Mouse (Mus musculus) embryonic facial prominence, embryonic 14.5 days (tissue): ENCODE data around the gene Noa1. TPM values are rescaled to one million over a fixed set of nuclear protein-coding genes. Genes with fewer than 3 reads are reported as not detected.

Experiments
- ATAC-seq: fragments of 200-750 bp; cut with Nextera tagmentation; 2 replicates; pipeline ENCODE4 v1.8.0; 2017; ENCODE audit warnings: low read depth, moderate number of reproducible peaks, moderate TSS enrichment
- DNase-seq: peaks from one replicate; pipeline ENCODE4 v3.0.0-alpha.2; 2015; ENCODE audit warnings: low spot score
- H3K27ac ChIP-seq: fragments of 300-500 bp; sonication (generic); replicated peaks from 2 replicates; pipeline ENCODE4 v1.5.1; 2014; ENCODE audit warnings: low read depth, mild to moderate bottlenecking, low read length, moderate library complexity
- H3K27me3 ChIP-seq: fragments of 300-500 bp; sonication (generic); replicated peaks from 2 replicates; pipeline ENCODE4 v1.6.1; 2014; ENCODE audit warnings: low read length; ENCODE audit not compliant: control insufficient read depth, insufficient read depth
- H3K36me3 ChIP-seq: fragments of 300-500 bp; sonication (generic); 2 replicates; pipeline ENCODE4 v1.6.1; 2014; ENCODE audit warnings: low read length, mixed read lengths; ENCODE audit not compliant: control insufficient read depth, insufficient read depth
- H3K4me1 ChIP-seq: fragments of 300-500 bp; sonication (generic); 2 replicates; pipeline ENCODE4 v1.6.1; 2014; ENCODE audit warnings: antibody characterized with exemption, low read length; ENCODE audit not compliant: control insufficient read depth, insufficient read depth
- H3K4me2 ChIP-seq: fragments of 300-500 bp; sonication (generic); 2 replicates; pipeline ENCODE4 v1.6.1; 2014; ENCODE audit warnings: low read depth, mild to moderate bottlenecking, low read length, moderate library complexity, mixed read lengths
- H3K4me3 ChIP-seq: fragments of 300-500 bp; sonication (generic); 2 replicates; pipeline ENCODE4 v1.5.1; 2014; ENCODE audit warnings: low read depth, mild to moderate bottlenecking, low read length
- H3K9ac ChIP-seq: fragments of 300-500 bp; sonication (generic); 2 replicates; pipeline ENCODE4 v1.6.1; 2014; ENCODE audit warnings: low read depth, mild to moderate bottlenecking, low read length, moderate library complexity, mixed read lengths
- H3K9me3 ChIP-seq: fragments of 300-500 bp; sonication (generic); 2 replicates; pipeline ENCODE4 v1.6.1; 2016; ENCODE audit warnings: low read length; ENCODE audit not compliant: control insufficient read depth
- WGBS: fragments of 180-500 bp; shearing (Covaris S2); extraction: QIAGEN DNeasy Blood & Tissue Kit; methylation state at CpG from one replicate; pipeline ENCODE4 v1.1.7; 2014; 5-methylcytosine and 5-hydroxymethylcytosine counted together
- polyA plus RNA-seq: library from polyadenylated mRNA; unstranded; fragments of >200 nt; fragmentation: Nextera tagmentation; extraction: Ambion mirVana; gene quantifications from 2 replicates; pipeline ENCODE4 v1.2.1, GENCODE M21; 2014

The Noa1 gene
- polyA plus RNA-seq, 1 experiment from 2014 or later = 25.6 TPM

GRCm38 (mm10) chr5:77301296-77301903, 8.5 kb downstream of the Noa1 start:
- Histone ChIP-seq H3K9ac (no peak overlapping the region), H3K27me3 (no peaks in the 10 kb centered on the region), H3K36me3 (peaks cover 65% of the 10 kb centered on the region), H3K4me2 (no peak overlapping the region), H3K27ac (no peak overlapping the region), H3K4me1 (no peaks in the 10 kb centered on the region), H3K9me3 (no peaks in the 10 kb centered on the region), H3K4me3 (no peak overlapping the region)
- peak; percentile 16 for DNase-seq
- 70% methylated on average over 6 of the region's 6 CpGs for WGBS
- peak; percentile 47; the same call in 1 of the 2 replicates for ATAC-seq

- Histone ChIP-seq H3K9me3 (no peaks in the 10 kb centered on the region), H3K27me3 (no peaks in the 10 kb centered on the region), H3K9ac (no peak overlapping the region), H3K27ac (no peak overlapping the region), H3K4me2 (no peak overlapping the region), H3K4me1 (no peaks in the 10 kb centered on the region), H3K4me3 (no peak overlapping the region), H3K36me3 (peaks cover 61% of the 10 kb centered on the region)
- ATAC-seq (no peak), DNase-seq (no peak)
- 90% methylated on average over 2 of the region's 2 CpGs for WGBS
Measured at GRCm38 (mm10) chr5:77299486-77299885, 10.4 kb downstream of the Noa1 start.

- no peaks in the 10 kb centered on the region for H3K4me1 ChIP-seq
- peaks cover 84% of the 10 kb centered on the region for H3K36me3 ChIP-seq
- H3K4me3 ChIP-seq = no peak overlapping the region
- H3K4me2 ChIP-seq = no peak overlapping the region
- no peak for DNase-seq
- WGBS = 91% methylated on average over 7 of the region's 7 CpGs
- no peak for ATAC-seq
- H3K9me3 ChIP-seq = no peaks in the 10 kb centered on the region
- H3K9ac ChIP-seq = no peak overlapping the region
- no peaks in the 10 kb centered on the region for H3K27me3 ChIP-seq
- no peak overlapping the region for H3K27ac ChIP-seq
Measured at GRCm38 (mm10) chr5:77292803-77293522, 16.9 kb downstream of the Noa1 start.

DNA sequence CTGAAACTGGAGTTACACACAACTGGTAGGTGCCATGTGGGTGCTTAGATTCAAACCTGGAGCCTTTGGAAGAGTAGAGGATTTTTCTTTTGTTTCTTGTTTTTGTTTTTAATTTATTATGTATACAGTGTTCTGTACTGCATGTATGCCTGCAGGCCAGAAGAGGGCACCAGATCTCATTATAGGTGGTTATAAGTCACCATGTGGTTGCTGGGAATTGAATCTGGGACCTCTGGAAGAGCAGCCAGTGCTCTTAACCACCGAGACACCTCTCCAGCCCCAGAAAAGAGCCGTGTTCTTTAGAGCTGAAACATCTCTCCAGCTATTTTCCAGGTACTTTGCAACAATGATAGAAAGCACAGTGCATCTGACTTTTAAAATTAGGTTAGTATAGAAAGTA, 19.3 kb downstream of the Noa1 start:
- no peak overlapping the region for H3K4me3 ChIP-seq
- ATAC-seq (no peak), DNase-seq (no peak)
- 96% methylated on average over 2 of the region's 2 CpGs for WGBS
- H3K9ac ChIP-seq = no peak overlapping the region
- H3K27me3 ChIP-seq = no peaks in the 10 kb centered on the region
- no peaks in the 10 kb centered on the region for H3K9me3 ChIP-seq
- no peak overlapping the region for H3K4me2 ChIP-seq
- peaks cover 88% of the 10 kb centered on the region for H3K36me3 ChIP-seq
- no peak overlapping the region for H3K27ac ChIP-seq
- no peaks in the 10 kb centered on the region for H3K4me1 ChIP-seq

GRCm38 (mm10) chr5:77289686-77290085, 20.2 kb downstream of the Noa1 start:
- no peak for DNase-seq

DNA sequence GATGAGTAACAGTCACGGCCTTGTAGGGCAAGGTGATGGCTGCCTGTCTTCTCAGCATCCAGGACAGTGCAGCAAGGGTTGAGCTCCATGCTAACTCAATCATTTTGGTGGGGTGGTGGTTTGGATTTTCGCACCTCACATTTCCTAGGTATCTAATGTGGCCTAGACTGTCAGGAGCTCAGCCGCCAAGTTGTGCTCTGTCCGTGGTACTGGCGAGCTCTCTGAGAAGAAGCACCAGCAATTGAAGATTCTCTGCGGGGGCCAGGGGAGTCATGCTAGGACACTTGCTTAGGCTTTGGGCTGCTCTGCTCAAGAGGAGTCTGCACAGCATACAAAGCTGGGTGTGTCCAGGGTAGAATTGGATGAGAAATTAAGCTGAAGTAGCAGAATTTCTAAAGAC, 22.0 kb downstream of the Noa1 start:
- no peaks in the 10 kb centered on the region for H3K9me3 ChIP-seq
- no peaks in the 10 kb centered on the region for H3K27me3 ChIP-seq
- no peaks in the 10 kb centered on the region for H3K4me1 ChIP-seq
- H3K4me2 ChIP-seq = no peak overlapping the region
- H3K4me3 ChIP-seq = no peak overlapping the region
- peaks cover 87% of the 10 kb centered on the region for H3K36me3 ChIP-seq
- 80% methylated on average over 6 of the region's 6 CpGs for WGBS
- ATAC-seq = no peak
- peak; percentile 9 for DNase-seq
- H3K27ac ChIP-seq = no peak overlapping the region
- no peak overlapping the region for H3K9ac ChIP-seq

More at GRCm38 (mm10) chr5:77289686-77290085, 20.2 kb downstream of the Noa1 start:
- ATAC-seq = no peak
- no peaks in the 10 kb centered on the region for H3K27me3 ChIP-seq
- H3K4me2 ChIP-seq = no peak overlapping the region
- no peak overlapping the region for H3K4me3 ChIP-seq
- no peak overlapping the region for H3K9ac ChIP-seq
- WGBS = 72% methylated on average over 8 of the region's 8 CpGs
- H3K4me1 ChIP-seq = no peaks in the 10 kb centered on the region
- H3K9me3 ChIP-seq = no peaks in the 10 kb centered on the region
- H3K36me3 ChIP-seq = peaks cover 90% of the 10 kb centered on the region
- H3K27ac ChIP-seq = no peak overlapping the region

GRCm38 (mm10) chr5:77286904-77287303, 23.0 kb downstream of the Noa1 start:
- DNase-seq (no peak), ATAC-seq (no peak)
- no peaks in the 10 kb centered on the region for H3K27me3 ChIP-seq
- no peak overlapping the region for H3K27ac ChIP-seq
- H3K4me3 ChIP-seq = no peak overlapping the region
- no peak overlapping the region for H3K4me2 ChIP-seq
- no peak overlapping the region for H3K9ac ChIP-seq
- H3K9me3 ChIP-seq = no peaks in the 10 kb centered on the region
- H3K36me3 ChIP-seq = peaks cover 87% of the 10 kb centered on the region
- no peaks in the 10 kb centered on the region for H3K4me1 ChIP-seq
- WGBS = 87% methylated on average over 5 of the region's 5 CpGs

DNA sequence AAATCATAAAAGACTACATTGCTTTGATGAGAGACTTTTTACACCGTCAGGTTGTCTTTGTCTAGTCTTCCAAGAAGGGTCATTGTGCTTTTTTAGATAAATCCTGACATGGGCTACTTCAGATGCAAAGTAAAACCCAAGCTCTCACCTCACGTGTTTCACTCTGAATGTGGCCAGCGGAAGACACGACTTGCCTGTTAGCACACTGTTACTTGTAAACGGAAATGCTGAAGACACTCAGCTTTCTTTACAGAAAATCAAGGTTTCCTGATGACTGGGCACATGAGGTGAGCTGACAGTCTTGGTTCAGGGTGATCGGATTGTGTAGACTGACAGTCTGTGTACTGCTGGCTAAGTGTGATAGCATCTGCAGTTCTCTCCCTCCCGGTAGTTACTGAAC, 24.2 kb downstream of the Noa1 start:
- ATAC-seq = no peak
- H3K4me1 ChIP-seq = no peaks in the 10 kb centered on the region
- H3K9me3 ChIP-seq = no peaks in the 10 kb centered on the region
- no peak for DNase-seq
- no peak overlapping the region for H3K4me2 ChIP-seq
- no peak overlapping the region for H3K27ac ChIP-seq
- 88% methylated on average over 7 of the region's 7 CpGs for WGBS
- no peak overlapping the region for H3K4me3 ChIP-seq
- peaks cover 89% of the 10 kb centered on the region for H3K36me3 ChIP-seq
- H3K27me3 ChIP-seq = no peaks in the 10 kb centered on the region
- no peak overlapping the region for H3K9ac ChIP-seq

DNA sequence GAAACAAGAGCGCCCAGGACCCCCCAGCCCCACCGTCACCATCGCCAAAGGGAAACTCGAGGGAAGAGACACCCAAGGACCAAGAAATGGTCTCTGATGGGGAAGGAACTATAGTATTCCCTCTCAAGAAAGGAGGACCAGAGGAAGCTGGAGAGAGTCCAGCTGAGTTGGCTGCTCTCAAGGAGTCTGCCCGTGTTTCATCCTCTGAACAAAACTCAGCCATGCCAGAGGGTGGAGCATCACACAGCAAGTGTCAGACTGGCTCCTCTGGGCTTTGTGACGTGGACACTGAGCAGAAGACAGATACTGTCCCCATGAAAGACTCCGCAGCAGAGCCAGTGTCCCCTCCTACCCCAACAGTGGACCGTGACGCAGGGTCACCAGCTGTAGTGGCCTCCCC, 27.6 kb downstream of the Noa1 start:
- Histone ChIP-seq H3K9me3 (no peaks in the 10 kb centered on the region), H3K4me1 (no peaks in the 10 kb centered on the region), H3K9ac (no peak overlapping the region), H3K4me2 (no peak overlapping the region), H3K4me3 (no peak overlapping the region), H3K27me3 (no peaks in the 10 kb centered on the region), H3K27ac (no peak overlapping the region), H3K36me3 (peaks cover 88% of the 10 kb centered on the region)
- WGBS = 89% methylated on average over 9 of the region's 9 CpGs
- DNase-seq (no peak), ATAC-seq (no peak)
